Comparison of ENCODE assay signal across 13 mouse cellular contexts in the genomic region with DNA sequence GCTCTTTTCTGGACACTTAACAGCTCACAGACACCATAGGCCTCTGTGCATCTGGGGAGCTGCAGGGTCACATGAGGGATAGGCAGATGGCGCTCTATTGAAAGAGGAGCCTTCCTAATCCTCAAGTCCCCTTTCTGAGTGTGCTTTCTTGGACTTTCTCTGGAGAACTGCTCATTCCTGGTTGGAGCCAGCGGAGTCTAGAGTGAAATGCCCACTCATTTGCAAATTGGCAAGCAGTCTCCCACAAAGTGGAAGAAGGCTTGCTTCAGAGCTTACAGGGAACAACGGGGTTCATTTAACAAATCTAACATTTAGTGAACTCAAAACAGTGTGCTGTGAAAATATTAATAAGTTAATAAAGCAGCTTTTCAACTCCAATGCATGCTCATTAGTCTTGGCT. TPM values are rescaled to one million over a fixed set of nuclear protein-coding genes. Genes with fewer than 3 reads are reported as not detected.
"Had no signal": no experiment of that assay in that cellular context is flagged by ENCODE, and none has a peak within 500 bp of the region (broad histone marks: within the 10 kb centered on the region; RNA-seq: fewer than 3 reads in every experiment).

No protein-coding gene starts in this region.

- H3K4me3 ChIP-seq: kidney, embryonic 15.5 days; limb, embryonic 13.5 days; midbrain, embryonic 13.5 days; myocyte; neural tube, embryonic 15.5 days had no signal

- DNase-seq: kidney, adult 2 months; kidney, postnatal 14 days; left cerebral cortex, postnatal 4 days; lung, adult 18-20 months; right cerebral cortex, postnatal 14 days had no signal

- H3K27ac ChIP-seq: kidney, embryonic 15.5 days; limb, embryonic 13.5 days; liver, embryonic 14.5 days; midbrain, embryonic 13.5 days; neural tube, embryonic 15.5 days; stomach, postnatal 0 days had no signal

RNA-seq across cellular contexts. Expression of gene Tectb, which starts 3.4 kb away (rescaled TPM):
- total RNA-seq: left cerebral cortex, postnatal 4 days; megakaryocyte-erythroid progenitor cell, adult 5-6 weeks had no signal
